Mouse (Mus musculus): ENCODE measurements at regions not wholly inside any gene's neighbourhood (a gene's known extent, or its start where the extent isn't known, plus 50 kb on each side); places are given as distances from the start of the nearest gene placed in this dataset.

DNA sequence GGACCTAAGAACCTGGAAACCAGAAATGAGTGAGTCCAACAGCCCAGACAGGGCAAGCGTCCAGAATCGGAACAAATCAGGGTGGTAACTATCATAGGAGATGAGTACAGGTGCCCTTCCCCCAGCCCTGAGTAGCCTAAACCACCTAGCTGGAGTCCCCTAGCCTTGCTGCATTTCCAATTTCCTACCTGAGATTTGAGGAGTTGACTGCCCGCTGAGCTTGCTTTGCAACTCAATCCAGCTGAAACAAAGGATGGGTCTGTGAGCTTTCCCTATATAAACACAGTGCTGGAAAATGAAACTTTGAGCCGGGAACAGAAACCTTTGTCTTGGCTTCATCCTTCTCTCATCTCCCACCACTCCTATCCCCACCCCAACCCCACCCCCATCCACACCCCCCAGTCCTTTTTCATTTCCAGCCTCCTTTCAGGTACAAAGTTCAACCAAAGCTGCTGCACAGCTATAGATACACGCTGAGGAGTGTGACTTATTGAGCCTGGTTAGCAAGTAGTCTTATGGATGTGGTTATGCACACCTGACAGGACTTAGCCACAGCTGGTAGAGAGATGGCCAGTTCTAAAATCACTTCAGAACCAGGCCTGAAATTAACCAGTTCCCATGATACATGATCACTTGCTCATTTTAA lies 61.0 kb upstream of the Ccn6 start:
- TF ChIP-seq POLR2A (IDR thresholded peaks at IDR 0.05; ENCODE audit: borderline replicate concordance, control insufficient read depth, low read depth, low read length) (no peak), CTCF (IDR thresholded peaks at IDR 0.05; ENCODE audit: control insufficient read depth, insufficient read depth, low read length) (no peak)
- H3K4me3 ChIP-seq (replicated peaks; ENCODE audit: control insufficient read depth, low read depth, low read length) = no peak overlapping the region
- H3K27ac ChIP-seq (ENCODE audit: control insufficient read depth, insufficient read depth, low read depth, low read length, poor library complexity) = no peak overlapping the region
- no peaks in the 10 kb centered on the region for H3K4me1 ChIP-seq (ENCODE audit: control insufficient read depth, insufficient read depth, low read length)
- 76% methylated on average over 5 of the region's 5 CpGs for WGBS

DNA sequence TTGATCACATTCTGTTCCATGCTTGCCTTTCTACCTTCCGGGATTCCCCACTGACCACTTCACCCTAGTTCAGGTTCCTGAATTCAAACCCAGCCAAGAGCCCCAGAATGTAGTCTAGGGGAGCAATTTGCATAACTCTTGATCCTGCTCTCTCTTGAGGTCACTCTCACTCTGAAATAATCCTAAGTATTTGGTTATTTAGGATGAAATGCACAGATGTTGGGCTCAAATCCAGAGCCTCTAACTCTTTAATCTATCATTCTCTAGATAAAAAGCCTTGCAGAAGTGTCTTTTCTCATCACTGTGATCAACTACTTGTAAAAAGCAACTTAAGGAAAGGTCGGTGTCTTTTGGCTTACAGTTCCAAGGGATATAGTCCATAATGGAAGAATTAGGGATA lies 57.4 kb upstream of the Ccn6 start:
- TF ChIP-seq CTCF (IDR thresholded peaks at IDR 0.05; ENCODE audit: control insufficient read depth, insufficient read depth, low read length) (no peak), POLR2A (IDR thresholded peaks at IDR 0.05; ENCODE audit: borderline replicate concordance, control insufficient read depth, low read depth, low read length) (no peak)
- 90% methylated on average over 2 of the region's 2 CpGs for WGBS
- no peaks in the 10 kb centered on the region for H3K4me1 ChIP-seq (ENCODE audit: control insufficient read depth, insufficient read depth, low read length)
- no peak overlapping the region for H3K27ac ChIP-seq (ENCODE audit: control insufficient read depth, insufficient read depth, low read depth, low read length, poor library complexity)
- no peak overlapping the region for H3K4me3 ChIP-seq (replicated peaks; ENCODE audit: control insufficient read depth, low read depth, low read length)

DNA sequence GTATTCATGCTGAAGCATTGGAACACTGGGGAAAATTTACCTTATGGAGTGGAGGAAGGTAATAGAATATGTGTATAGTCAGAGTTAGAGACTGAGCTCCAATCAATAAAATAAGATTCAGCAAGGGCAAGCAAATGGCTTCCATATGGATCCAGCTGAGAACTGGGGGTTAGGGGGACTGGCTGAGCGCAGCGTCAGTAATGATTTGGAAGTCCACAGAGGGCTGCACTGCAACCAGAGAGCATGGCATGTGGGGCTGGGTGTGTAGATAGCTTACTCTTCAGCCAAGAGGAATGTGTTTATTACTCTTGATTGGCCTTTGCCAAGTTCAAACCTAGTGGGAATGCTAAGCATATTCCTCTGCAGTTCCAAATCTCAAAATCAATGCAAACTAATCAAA lies 55.8 kb upstream of the Ccn6 start:
- Histone ChIP-seq H3K4me1 (ENCODE audit: control insufficient read depth, insufficient read depth, low read length) (no peaks in the 10 kb centered on the region), H3K4me3 (replicated peaks; ENCODE audit: control insufficient read depth, low read depth, low read length) (no peak overlapping the region), H3K27ac (ENCODE audit: control insufficient read depth, insufficient read depth, low read depth, low read length, poor library complexity) (no peak overlapping the region)
- 97% methylated on average over 2 of the region's 2 CpGs for WGBS
- TF ChIP-seq POLR2A (IDR thresholded peaks at IDR 0.05; ENCODE audit: borderline replicate concordance, control insufficient read depth, low read depth, low read length) (no peak), CTCF (IDR thresholded peaks at IDR 0.05; ENCODE audit: control insufficient read depth, insufficient read depth, low read length) (no peak)

DNA sequence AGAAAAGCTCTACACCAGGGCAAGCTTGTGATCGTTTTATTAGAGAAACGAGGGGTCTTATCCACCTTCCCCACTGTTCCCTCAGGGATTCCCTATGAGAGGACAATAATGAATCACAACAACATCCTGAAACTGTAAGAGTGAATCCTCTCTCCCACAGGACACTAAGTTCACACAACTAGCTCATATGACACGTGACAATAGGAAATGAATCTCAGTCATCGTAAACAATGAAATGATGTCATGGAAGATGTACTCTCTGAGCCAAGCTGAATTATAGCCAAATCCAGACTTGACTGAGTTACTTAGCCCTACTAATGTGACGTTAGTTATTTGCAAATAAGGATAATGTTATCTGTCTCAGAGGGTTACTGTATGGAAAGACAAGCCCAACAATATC lies 54.6 kb upstream of the Ccn6 start:
- TF ChIP-seq POLR2A (IDR thresholded peaks at IDR 0.05; ENCODE audit: borderline replicate concordance, control insufficient read depth, low read depth, low read length) (no peak), CTCF (IDR thresholded peaks at IDR 0.05; ENCODE audit: control insufficient read depth, insufficient read depth, low read length) (no peak)
- H3K27ac ChIP-seq (ENCODE audit: control insufficient read depth, insufficient read depth, low read depth, low read length, poor library complexity) = no peak overlapping the region
- no peaks in the 10 kb centered on the region for H3K4me1 ChIP-seq (ENCODE audit: control insufficient read depth, insufficient read depth, low read length)
- H3K4me3 ChIP-seq (replicated peaks; ENCODE audit: control insufficient read depth, low read depth, low read length) = no peak overlapping the region
- WGBS = 82% methylated on average over 5 of the region's 5 CpGs

DNA sequence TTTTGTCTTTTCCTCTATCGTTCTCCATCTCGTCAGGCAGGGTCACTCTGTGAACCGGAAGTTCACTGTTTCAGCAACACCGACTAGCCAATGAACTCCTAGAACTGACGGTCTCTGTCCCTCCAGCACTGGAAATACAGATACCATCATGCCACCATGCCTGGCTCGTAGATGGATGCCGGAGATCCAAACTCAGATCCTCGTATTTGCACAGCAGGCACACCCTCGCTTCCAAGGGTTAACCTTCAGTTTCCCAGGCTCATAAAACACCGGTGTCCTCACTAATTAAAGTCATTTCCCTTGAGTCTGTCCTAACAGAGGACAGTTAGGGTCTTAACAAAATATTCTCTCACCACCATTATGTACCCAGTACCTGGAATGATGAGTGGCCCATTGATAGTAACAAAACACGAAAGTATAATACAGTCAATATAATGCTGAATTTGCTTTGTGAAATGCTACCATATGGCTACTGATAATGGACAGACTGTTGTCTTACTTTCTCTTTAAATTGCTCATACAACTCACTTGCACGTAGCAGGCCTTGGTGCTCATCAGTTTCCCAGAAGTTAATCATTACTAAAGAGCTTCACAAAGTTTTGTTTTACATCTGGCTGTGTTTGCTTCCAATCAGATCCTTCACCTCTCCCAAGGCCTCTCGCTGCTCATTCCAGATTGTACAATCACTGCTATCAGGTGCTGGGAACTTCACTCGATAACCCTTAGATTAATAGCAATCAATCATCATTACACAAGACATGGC lies 52.7 kb upstream of the Ccn6 start:
- H3K4me3 ChIP-seq (replicated peaks; ENCODE audit: control insufficient read depth, low read depth, low read length) = no peak overlapping the region
- peaks cover 2% of the 10 kb centered on the region for H3K4me1 ChIP-seq (ENCODE audit: control insufficient read depth, insufficient read depth, low read length)
- no peak overlapping the region for H3K27ac ChIP-seq (ENCODE audit: control insufficient read depth, insufficient read depth, low read depth, low read length, poor library complexity)
- whole genome bisulfite sequencing = 85% methylated on average over 14 of the region's 14 CpGs
- TF ChIP-seq POLR2A (IDR thresholded peaks at IDR 0.05; ENCODE audit: borderline replicate concordance, control insufficient read depth, low read depth, low read length) (no peak), CTCF (IDR thresholded peaks at IDR 0.05; ENCODE audit: control insufficient read depth, insufficient read depth, low read length) (no peak)

DNA sequence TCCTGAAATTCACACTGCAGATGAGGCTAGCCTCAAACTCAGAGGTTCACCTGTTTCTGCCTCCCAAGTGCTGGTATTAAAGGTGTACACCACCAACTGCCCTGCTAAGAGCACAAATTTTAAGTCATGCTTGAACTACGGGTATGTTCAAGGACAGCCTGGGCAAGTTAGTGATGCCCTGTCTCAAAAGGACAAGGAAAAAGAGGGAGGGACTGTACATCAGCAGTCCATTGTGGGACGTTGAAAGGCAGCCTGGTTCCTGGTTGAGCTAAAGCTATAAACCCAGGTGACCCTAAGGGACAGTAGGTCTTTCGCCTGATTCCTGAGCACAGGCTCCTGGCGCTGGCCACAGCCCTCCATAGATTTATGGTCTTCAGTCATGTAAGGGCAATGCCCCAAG lies 51.0 kb upstream of the Ccn6 start:
- Histone ChIP-seq H3K27ac (ENCODE audit: control insufficient read depth, insufficient read depth, low read depth, low read length, poor library complexity) (no peak overlapping the region), H3K4me1 (ENCODE audit: control insufficient read depth, insufficient read depth, low read length) (peaks cover 2% of the 10 kb centered on the region), H3K4me3 (replicated peaks; ENCODE audit: control insufficient read depth, low read depth, low read length) (no peak overlapping the region)
- WGBS = 80% methylated on average over 4 of the region's 4 CpGs
- TF ChIP-seq CTCF (IDR thresholded peaks at IDR 0.05; ENCODE audit: control insufficient read depth, insufficient read depth, low read length) (no peak), POLR2A (IDR thresholded peaks at IDR 0.05; ENCODE audit: borderline replicate concordance, control insufficient read depth, low read depth, low read length) (no peak)

Data from bone marrow, adult 2 months (tissue).